Mouse (Mus musculus): ENCODE results near the gene Gbp7. TPM values are rescaled to one million over a fixed set of nuclear protein-coding genes. Genes with fewer than 3 reads are reported as not detected.
A peak's percentile ranks its signal among the peaks of the same experiment; 100 is the strongest.
"Not testable (repeated sequence)": the region's sequence is repeated elsewhere in the genome, so short reads cannot be mapped to it uniquely, and the experiment has no call there.

Gbp7 gene
- polyA plus RNA-seq, 1 experiment from 2014 or later = 3.6 TPM

DNA sequence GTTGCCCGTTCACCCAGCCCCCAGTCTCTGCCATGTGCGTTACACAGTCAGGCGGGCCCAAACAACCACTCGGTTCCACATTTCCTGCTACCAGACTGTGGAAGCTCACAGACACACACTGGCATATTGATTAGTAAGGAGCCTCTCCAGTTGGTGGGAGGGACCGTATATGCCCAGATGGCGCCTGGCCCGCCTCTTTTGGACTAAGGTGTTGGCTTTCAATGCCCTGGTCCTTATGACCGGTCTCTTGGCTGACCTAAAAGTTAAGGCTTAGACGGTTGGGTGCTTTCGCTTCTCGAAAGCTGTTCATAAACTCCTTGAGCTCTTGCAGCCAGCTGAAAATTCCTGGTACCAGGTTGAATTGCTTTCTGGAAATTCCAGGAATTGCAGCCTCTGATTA, 25.5 kb downstream of the Gbp7 start:
- WGBS (ENCODE audit: insufficient replicate concordance) = 66% methylated on average over 11 of the region's 11 CpGs
- no peak for ATAC-seq (ENCODE audit: low read depth)
- Histone ChIP-seq H3K9ac (ENCODE audit: low read depth, low read length) (no peak overlapping the region), H3K36me3 (ENCODE audit: control insufficient read depth, insufficient read depth) (no peaks in the 10 kb centered on the region), H3K4me2 (ENCODE audit: low read depth, low read length) (no peak overlapping the region), H3K4me3 (ENCODE audit: low read depth, low read length) (no peak overlapping the region), H3K9me3 (replicated peaks; ENCODE audit: control insufficient read depth, low read length) (no peaks in the 10 kb centered on the region), H3K4me1 (ENCODE audit: control insufficient read depth, low read depth, low read length) (peaks cover 2% of the 10 kb centered on the region; the same call in 1 of the 2 replicates), H3K27me3 (ENCODE audit: control insufficient read depth, insufficient read depth, low read depth, low read length) (no peaks in the 10 kb centered on the region), H3K27ac (ENCODE audit: low read length) (no peak overlapping the region)

DNA sequence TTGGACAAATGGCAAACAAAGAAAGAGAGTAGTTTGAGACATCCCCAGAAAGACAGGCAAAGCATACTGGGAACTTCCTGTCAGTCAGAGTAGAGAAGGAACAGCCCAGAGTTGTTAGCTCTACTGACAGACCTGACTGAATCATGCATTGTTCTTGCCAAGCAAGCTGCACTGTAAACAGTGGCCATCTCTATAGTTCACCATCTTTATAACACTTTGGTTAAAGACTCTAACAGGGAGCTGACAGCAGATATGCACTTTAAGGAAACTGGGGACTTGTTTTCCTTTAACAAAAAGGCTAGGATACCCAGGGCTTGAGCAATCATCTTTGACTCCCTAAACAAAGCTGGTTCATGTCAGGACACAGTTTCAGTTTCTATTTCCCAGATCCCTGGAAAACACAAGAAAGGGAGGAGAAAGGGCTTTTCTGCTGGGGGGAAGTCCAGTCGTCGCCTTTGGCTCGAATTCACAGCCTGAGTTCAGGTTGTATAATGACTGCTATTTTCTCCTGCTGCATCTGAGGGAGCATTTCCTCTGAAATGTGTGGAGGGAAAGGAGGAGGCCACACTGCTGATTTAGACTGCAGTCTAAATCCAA, 29.6 kb downstream of the Gbp7 start, which contains the start of gene Gbp3:
Gene Gbp3, plus strand, starts transcription at position 395 of the 597 bp plus-strand sequence.
- Histone ChIP-seq H3K9ac (ENCODE audit: low read depth, low read length) (no peak within 1 kb of the TSS), H3K4me3 (ENCODE audit: low read depth, low read length) (peak within 1 kb of the TSS; percentile 49), H3K9me3 (replicated peaks; ENCODE audit: control insufficient read depth, low read length) (no peaks in the 10 kb centered on the region), H3K27me3 (ENCODE audit: control insufficient read depth, insufficient read depth, low read depth, low read length) (no peaks in the 10 kb centered on the region), H3K27ac (ENCODE audit: low read length) (peak within 1 kb of the TSS; percentile 25; the same call in 1 of the 2 replicates), H3K4me2 (ENCODE audit: low read depth, low read length) (peak within 1 kb of the TSS; percentile 53), H3K36me3 (ENCODE audit: control insufficient read depth, insufficient read depth) (no peaks in the 10 kb centered on the region), H3K4me1 (ENCODE audit: control insufficient read depth, low read depth, low read length) (peaks cover 2% of the 10 kb centered on the region; the same call in 1 of the 2 replicates)
- no peak for ATAC-seq (ENCODE audit: low read depth)
- WGBS (ENCODE audit: insufficient replicate concordance) = 9% methylated on average over 3 of the region's 3 CpGs

DNA sequence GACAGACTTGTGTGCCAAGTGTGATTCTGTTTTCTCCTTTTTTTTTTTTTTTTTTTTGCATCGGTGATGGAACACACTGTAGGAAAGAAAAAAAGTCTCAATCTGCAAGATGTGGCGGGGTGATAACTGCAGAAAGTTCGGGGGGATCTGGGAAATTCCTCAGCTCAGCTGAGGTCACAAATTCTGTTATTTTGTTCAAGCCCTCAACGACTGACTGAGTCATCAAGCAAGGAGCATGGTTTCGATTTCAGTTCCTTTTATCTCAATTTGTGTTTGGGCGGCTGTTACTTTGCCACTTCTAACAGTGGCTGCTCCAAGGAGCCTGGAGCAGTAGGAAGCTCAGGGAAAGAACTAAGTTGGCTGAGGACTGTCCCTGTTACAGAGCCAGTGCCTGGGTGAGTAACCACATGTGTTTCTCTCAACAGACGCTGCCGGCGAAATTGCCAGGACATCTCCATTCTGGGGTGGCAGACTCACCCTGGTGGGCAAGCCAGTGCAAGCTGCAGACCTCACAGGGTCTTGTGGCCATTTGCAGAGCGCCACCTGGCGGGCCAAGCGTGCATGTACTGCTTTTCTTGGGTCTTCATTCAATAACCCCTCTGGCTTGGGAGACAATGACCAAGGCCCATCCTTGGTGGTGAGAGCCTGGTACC, 30.3 kb downstream of the Gbp7 start:
- Histone ChIP-seq H3K9me3 (replicated peaks; ENCODE audit: control insufficient read depth, low read length) (no peaks in the 10 kb centered on the region), H3K4me1 (ENCODE audit: control insufficient read depth, low read depth, low read length) (peaks cover 2% of the 10 kb centered on the region; the same call in 1 of the 2 replicates), H3K27me3 (ENCODE audit: control insufficient read depth, insufficient read depth, low read depth, low read length) (no peaks in the 10 kb centered on the region), H3K4me2 (ENCODE audit: low read depth, low read length) (peak overlapping the region; percentile 53), H3K36me3 (ENCODE audit: control insufficient read depth, insufficient read depth) (no peaks in the 10 kb centered on the region), H3K27ac (ENCODE audit: low read length) (peak overlapping the region; percentile 25; the same call in 1 of the 2 replicates), H3K9ac (ENCODE audit: low read depth, low read length) (no peak overlapping the region), H3K4me3 (ENCODE audit: low read depth, low read length) (peak overlapping the region; percentile 49)
- ATAC-seq (ENCODE audit: low read depth) = peak; percentile 54; the same call in 1 of the 2 replicates
- 4% methylated on average over 12 of the region's 12 CpGs for WGBS (ENCODE audit: insufficient replicate concordance)

DNA sequence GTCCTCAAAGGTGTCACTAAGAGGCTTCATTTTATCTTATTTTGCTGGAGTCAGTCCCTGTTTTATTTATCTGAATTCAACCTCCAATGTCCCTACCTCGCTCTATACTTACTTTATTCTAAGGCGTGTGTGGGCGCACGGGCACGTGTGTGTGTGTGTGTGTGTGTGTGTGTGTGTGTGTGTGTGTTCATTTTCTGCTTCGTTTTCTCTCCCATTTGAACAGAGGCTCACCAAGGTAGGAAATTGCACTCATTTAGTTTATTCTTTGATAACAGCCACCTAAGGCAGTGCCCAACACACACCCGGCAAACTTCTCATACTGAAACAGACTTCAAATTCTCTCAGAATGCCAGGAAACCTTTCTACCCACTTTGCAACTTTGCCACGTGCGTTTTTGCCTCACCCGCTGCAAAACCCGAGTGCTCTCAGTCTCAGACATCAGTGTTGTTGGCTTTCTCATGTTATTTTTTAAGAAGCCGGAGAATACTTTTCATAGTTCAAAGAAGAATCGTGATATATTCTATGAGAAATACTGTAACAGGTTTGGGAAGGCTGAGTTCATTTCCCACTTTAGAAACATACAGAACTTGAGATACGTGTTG, 31.0 kb downstream of the Gbp7 start:
- Histone ChIP-seq H3K9me3 (replicated peaks; ENCODE audit: control insufficient read depth, low read length) (no peaks in the 10 kb centered on the region), H3K9ac (ENCODE audit: low read depth, low read length) (no peak overlapping the region), H3K36me3 (ENCODE audit: control insufficient read depth, insufficient read depth) (no peaks in the 10 kb centered on the region), H3K4me2 (ENCODE audit: low read depth, low read length) (0 out of 2 replicates have a peak overlapping the region, but pooled peaks have one; percentile 53), H3K27me3 (ENCODE audit: control insufficient read depth, insufficient read depth, low read depth, low read length) (no peaks in the 10 kb centered on the region), H3K27ac (ENCODE audit: low read length) (no peak overlapping the region), H3K4me1 (ENCODE audit: control insufficient read depth, low read depth, low read length) (peaks cover 2% of the 10 kb centered on the region; the same call in 1 of the 2 replicates), H3K4me3 (ENCODE audit: low read depth, low read length) (no peak overlapping the region)
- 66% methylated on average over 14 of the region's 14 CpGs for WGBS (ENCODE audit: insufficient replicate concordance)
- ATAC-seq (ENCODE audit: low read depth) = no peak

DNA sequence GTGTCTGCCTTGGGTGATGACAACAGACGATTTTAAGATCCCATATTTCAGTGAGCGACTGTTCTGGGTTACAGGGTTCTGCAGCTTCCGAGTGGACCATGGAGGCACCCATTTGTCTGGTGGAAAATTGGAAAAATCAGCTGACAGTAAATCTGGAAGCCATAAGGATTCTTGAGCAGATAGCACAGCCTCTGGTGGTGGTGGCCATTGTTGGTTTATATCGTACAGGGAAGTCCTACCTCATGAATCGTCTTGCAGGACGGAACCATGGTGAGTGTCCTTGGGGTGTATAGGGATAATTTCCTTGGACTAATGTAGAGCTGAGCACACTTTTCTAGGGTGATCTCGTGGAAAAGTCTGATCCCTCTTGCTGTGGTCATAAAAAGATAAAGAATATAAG, 31.5 kb downstream of the Gbp7 start:
- H3K27me3 ChIP-seq (ENCODE audit: control insufficient read depth, insufficient read depth, low read depth, low read length) = no peaks in the 10 kb centered on the region
- no peak overlapping the region for H3K4me2 ChIP-seq (ENCODE audit: low read depth, low read length)
- H3K4me1 ChIP-seq (ENCODE audit: control insufficient read depth, low read depth, low read length) = peaks cover 2% of the 10 kb centered on the region; the same call in 1 of the 2 replicates
- no peak overlapping the region for H3K4me3 ChIP-seq (ENCODE audit: low read depth, low read length)
- no peak overlapping the region for H3K27ac ChIP-seq (ENCODE audit: low read length)
- H3K9ac ChIP-seq (ENCODE audit: low read depth, low read length) = no peak overlapping the region
- H3K36me3 ChIP-seq (ENCODE audit: control insufficient read depth, insufficient read depth) = no peaks in the 10 kb centered on the region
- no peak for ATAC-seq (ENCODE audit: low read depth)
- 58% methylated on average over 7 of the region's 7 CpGs for WGBS (ENCODE audit: insufficient replicate concordance)
- H3K9me3 ChIP-seq (replicated peaks; ENCODE audit: control insufficient read depth, low read length) = no peaks in the 10 kb centered on the region

DNA sequence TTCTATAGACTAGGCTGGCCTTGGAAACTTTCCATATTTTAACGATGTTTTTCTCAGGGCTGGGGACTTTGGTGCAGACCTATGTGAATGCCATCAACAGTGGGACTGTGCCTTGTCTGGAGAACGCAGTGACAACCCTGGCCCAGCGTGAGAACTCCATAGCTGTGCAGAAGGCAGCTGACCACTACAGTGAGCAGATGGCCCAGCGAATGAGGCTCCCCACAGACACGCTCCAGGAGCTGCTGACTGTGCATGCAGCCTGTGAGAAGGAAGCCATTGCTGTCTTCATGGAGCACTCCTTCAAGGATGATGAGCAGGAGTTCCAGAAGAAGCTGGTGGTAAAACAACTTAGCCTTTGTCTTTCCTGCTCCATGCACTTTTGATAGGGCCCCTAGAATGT, 37.3 kb downstream of the Gbp7 start:
- ATAC-seq (ENCODE audit: low read depth); H3K27me3 ChIP-seq (ENCODE audit: control insufficient read depth, insufficient read depth, low read depth, low read length); H3K4me3 ChIP-seq (ENCODE audit: low read depth, low read length); H3K36me3 ChIP-seq (ENCODE audit: control insufficient read depth, insufficient read depth); H3K9ac ChIP-seq (ENCODE audit: low read depth, low read length); H3K9me3 ChIP-seq (replicated peaks; ENCODE audit: control insufficient read depth, low read length); H3K4me1 ChIP-seq (ENCODE audit: control insufficient read depth, low read depth, low read length); H3K4me2 ChIP-seq (ENCODE audit: low read depth, low read length); H3K27ac ChIP-seq (ENCODE audit: low read length): not testable (repeated sequence)
- 58% methylated on average over 5 of the region's 5 CpGs for WGBS (ENCODE audit: insufficient replicate concordance)

DNA sequence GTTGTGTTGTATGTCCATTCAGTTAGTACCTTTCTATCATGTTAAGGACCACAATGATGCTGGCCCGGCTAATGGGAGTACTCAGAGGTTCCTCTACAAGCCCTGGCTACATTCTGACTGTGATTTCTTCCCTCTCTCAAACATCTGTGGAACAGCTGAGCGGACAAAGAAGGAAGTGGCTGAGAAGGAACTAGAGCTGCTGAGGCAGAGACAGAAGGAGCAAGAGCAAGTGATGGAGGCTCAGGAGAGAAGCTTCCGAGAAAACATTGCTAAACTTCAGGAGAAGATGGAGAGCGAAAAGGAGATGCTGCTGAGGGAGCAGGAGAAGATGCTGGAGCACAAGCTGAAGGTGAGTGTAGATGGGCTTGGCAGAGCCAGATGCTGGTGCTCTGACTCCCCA, 40.6 kb downstream of the Gbp7 start:
- no peak overlapping the region for H3K27ac ChIP-seq (ENCODE audit: low read length)
- no peak overlapping the region for H3K4me3 ChIP-seq (ENCODE audit: low read depth, low read length)
- H3K36me3 ChIP-seq (ENCODE audit: control insufficient read depth, insufficient read depth) = no peaks in the 10 kb centered on the region
- H3K9me3 ChIP-seq (replicated peaks; ENCODE audit: control insufficient read depth, low read length) = no peaks in the 10 kb centered on the region
- H3K27me3 ChIP-seq (ENCODE audit: control insufficient read depth, insufficient read depth, low read depth, low read length) = no peaks in the 10 kb centered on the region
- WGBS (ENCODE audit: insufficient replicate concordance) = 56% methylated on average over 4 of the region's 4 CpGs
- ATAC-seq (ENCODE audit: low read depth) = no peak
- no peaks in the 10 kb centered on the region for H3K4me1 ChIP-seq (ENCODE audit: control insufficient read depth, low read depth, low read length)
- no peak overlapping the region for H3K4me2 ChIP-seq (ENCODE audit: low read depth, low read length)
- H3K9ac ChIP-seq (ENCODE audit: low read depth, low read length) = no peak overlapping the region

DNA sequence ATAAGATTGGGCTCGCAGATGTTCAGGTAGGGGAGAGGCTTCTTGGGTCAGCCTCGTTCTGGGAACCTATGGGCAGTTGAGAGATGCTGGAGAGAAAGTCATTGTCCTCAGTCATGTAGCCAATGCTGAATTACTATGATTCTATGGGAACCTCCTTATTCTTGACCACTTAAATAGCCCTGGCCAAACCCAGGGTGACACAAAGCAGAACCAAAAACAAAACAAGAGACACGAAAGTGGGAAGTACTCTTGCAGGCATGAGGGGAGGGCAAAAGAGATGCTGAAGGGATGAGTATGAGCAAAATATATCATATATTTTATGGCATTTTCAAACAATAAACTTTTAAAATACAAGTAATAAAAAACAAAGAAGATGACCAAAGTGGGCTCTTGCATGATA, 47.0 kb downstream of the Gbp7 start:
- H3K27me3 ChIP-seq (ENCODE audit: control insufficient read depth, insufficient read depth, low read depth, low read length) = no peaks in the 10 kb centered on the region
- no peaks in the 10 kb centered on the region for H3K4me1 ChIP-seq (ENCODE audit: control insufficient read depth, low read depth, low read length)
- no peaks in the 10 kb centered on the region for H3K9me3 ChIP-seq (replicated peaks; ENCODE audit: control insufficient read depth, low read length)
- 39% methylated on average over 3 of the region's 3 CpGs for WGBS (ENCODE audit: insufficient replicate concordance)
- H3K36me3 ChIP-seq (ENCODE audit: control insufficient read depth, insufficient read depth) = no peaks in the 10 kb centered on the region
- no peak overlapping the region for H3K4me3 ChIP-seq (ENCODE audit: low read depth, low read length)
- H3K4me2 ChIP-seq (ENCODE audit: low read depth, low read length) = no peak overlapping the region
- no peak for ATAC-seq (ENCODE audit: low read depth)
- H3K9ac ChIP-seq (ENCODE audit: low read depth, low read length) = no peak overlapping the region
- no peak overlapping the region for H3K27ac ChIP-seq (ENCODE audit: low read length)

DNA sequence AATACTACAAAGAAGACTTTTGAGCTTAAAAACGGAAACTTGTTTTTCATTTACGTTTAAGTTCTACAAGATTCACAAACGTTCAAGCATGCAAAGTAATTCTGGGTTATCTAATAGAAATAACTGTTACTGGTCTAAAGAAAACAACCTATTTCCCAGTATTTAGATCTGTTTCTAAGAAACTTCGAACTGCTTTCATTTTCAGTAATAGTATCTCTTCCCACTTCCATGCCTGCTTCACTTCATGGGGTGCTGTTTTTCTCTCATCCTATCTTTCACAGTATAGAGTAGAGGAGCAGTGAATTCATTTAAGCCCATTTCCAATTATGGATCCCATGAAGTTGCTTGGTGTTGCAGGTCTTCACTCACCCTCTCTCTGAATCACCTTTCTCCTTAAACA, 48.2 kb downstream of the Gbp7 start:
- Histone ChIP-seq H3K36me3 (ENCODE audit: control insufficient read depth, insufficient read depth) (no peaks in the 10 kb centered on the region), H3K4me2 (ENCODE audit: low read depth, low read length) (no peak overlapping the region), H3K9me3 (replicated peaks; ENCODE audit: control insufficient read depth, low read length) (no peaks in the 10 kb centered on the region), H3K4me3 (ENCODE audit: low read depth, low read length) (no peak overlapping the region), H3K27me3 (ENCODE audit: control insufficient read depth, insufficient read depth, low read depth, low read length) (no peaks in the 10 kb centered on the region), H3K9ac (ENCODE audit: low read depth, low read length) (no peak overlapping the region), H3K27ac (ENCODE audit: low read length) (no peak overlapping the region), H3K4me1 (ENCODE audit: control insufficient read depth, low read depth, low read length) (no peaks in the 10 kb centered on the region)
- WGBS (ENCODE audit: insufficient replicate concordance) = 56% methylated on average over 4 of the region's 4 CpGs
- ATAC-seq (ENCODE audit: low read depth) = no peak

All from liver, embryonic 16.5 days (tissue).